Mouse (Mus musculus) bone marrow, adult 2 months (tissue): Measurements from ENCODE around the gene Slc5a10.

Source experiments
- CTCF ChIP-seq: fragments of 200-500 bp; IDR thresholded peaks from 2 replicates; pipeline ENCODE4 v1.5.1; 2011; ENCODE audit warnings: low read length, control low read depth; ENCODE audit not compliant: control insufficient read depth, insufficient read depth
- POLR2A ChIP-seq: fragments of 200-500 bp; IDR thresholded peaks from 2 replicates; pipeline ENCODE4 v1.6.1; 2011; ENCODE audit warnings: low read depth, mild to moderate bottlenecking, control low read depth, low read length, borderline replicate concordance; ENCODE audit not compliant: control insufficient read depth

- TF ChIP-seq CTCF = no peak
- TF ChIP-seq POLR2A = no peak
These were observed 62.2 kb downstream of the Slc5a10 start for GRCm38 (mm10) chr11:61658360-61658922.
